Mouse (Mus musculus): Measurements from ENCODE around the gene Eif3f. TPM values are rescaled to one million over a fixed set of nuclear protein-coding genes. Genes with fewer than 3 reads are reported as not detected.

Eif3f gene
- polyA plus RNA-seq, 1 experiment from 2014 or later, result 48.6 TPM

DNA sequence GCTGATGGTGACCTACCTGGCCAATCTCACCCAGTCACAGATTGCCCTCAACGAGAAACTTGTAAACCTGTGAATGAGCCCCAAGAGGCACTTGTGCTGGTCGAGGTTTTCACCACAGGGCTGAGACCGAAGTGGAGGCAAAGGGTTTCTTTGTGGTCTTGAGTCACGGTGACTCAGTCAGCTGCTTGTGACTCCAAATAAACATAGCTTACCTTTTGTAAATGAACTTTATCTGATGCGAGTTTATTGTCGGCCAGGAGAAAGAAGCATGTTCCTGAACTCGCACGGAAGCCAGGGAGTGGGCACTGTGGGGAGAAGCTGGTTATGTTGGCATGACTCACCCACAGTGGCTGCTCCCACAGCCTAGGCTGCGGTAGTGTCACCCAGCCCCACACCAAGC lies 7.2 kb downstream of the Eif3f start:
- H3K4me1 ChIP-seq (replicated peaks), result peaks cover 4% of the 10 kb centered on the region
- no peak overlapping the region for H3K4me2 ChIP-seq
- no peak overlapping the region for H3K4me3 ChIP-seq (replicated peaks)
- DNase-seq (no peak), ATAC-seq (ENCODE audit: low read depth) (no peak)
- H3K9ac ChIP-seq, result no peak overlapping the region
- 83% methylated on average over 9 of the region's 9 CpGs for WGBS (ENCODE audit: insufficient replicate concordance)
- H3K27ac ChIP-seq, result no peak overlapping the region
- H3K36me3 ChIP-seq, result peaks cover 86% of the 10 kb centered on the region
- H3K27me3 ChIP-seq, result no peaks in the 10 kb centered on the region
- H3K9me3 ChIP-seq (replicated peaks), result no peaks in the 10 kb centered on the region

GRCm38 (mm10) chr7:108944002-108944401 lies 9.8 kb downstream of the Eif3f start:
- no peak overlapping the region for H3K9ac ChIP-seq
- H3K27ac ChIP-seq, result no peak overlapping the region
- no peaks in the 10 kb centered on the region for H3K9me3 ChIP-seq (replicated peaks)
- H3K4me1 ChIP-seq (replicated peaks), result no peaks in the 10 kb centered on the region
- WGBS (ENCODE audit: insufficient replicate concordance), result 4% methylated on average over 2 of the region's 2 CpGs
- H3K36me3 ChIP-seq, result peaks cover 63% of the 10 kb centered on the region
- DNase-seq, result peak; percentile 25
- peaks cover 5% of the 10 kb centered on the region for H3K27me3 ChIP-seq
- no peak overlapping the region for H3K4me2 ChIP-seq
- peak; percentile 71 for ATAC-seq (ENCODE audit: low read depth)
- H3K4me3 ChIP-seq (replicated peaks), result no peak overlapping the region

DNA sequence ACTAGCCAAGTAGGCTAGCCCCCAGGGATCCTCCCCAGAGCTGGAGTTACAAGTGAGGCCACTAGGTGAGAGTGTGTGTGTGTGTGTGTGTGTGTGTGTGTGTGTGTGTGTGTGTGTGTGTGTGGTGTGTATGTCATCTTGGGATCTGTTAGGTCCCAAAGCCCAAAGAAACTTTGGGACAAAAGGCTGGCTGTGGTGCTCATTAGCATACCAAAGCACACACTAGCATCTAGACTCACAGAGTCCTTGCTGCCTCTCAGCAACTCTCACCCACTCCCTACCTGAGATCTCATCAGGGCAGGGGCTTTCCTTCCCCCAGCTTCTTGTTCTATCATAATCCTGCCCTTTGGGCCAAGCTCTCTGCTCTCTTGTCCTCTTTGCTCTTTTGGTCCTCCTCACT lies 14.4 kb downstream of the Eif3f start:
- H3K27me3 ChIP-seq, result peaks cover 50% of the 10 kb centered on the region

DNA sequence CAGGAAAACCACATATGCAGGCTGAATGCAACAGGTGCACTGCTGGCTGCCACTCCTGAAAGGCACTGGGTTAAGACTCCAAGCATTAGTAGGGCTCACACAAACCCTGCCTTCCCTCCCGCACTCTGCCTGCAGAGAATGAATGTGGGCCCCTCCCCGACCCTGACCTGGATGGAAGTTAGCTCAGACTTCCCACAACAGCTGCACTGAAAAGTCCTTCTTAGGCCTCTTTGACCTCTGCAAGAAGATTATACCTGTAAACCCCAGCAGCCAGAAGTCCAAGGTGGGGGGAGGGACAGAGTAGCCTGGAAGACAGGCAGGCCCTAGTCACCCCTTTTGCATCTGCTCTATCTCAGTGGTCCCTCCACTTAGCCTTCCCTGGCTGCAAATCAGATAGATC lies 15.1 kb downstream of the Eif3f start:
- Histone ChIP-seq H3K27me3 (peaks cover 50% of the 10 kb centered on the region), H3K4me3 (replicated peaks) (no peak overlapping the region), H3K36me3 (peaks cover 12% of the 10 kb centered on the region), H3K4me1 (replicated peaks) (peaks cover 3% of the 10 kb centered on the region), H3K9me3 (replicated peaks) (no peaks in the 10 kb centered on the region), H3K9ac (no peak overlapping the region), H3K27ac (no peak overlapping the region), H3K4me2 (no peak overlapping the region)
- 40% methylated on average over 2 of the region's 2 CpGs for WGBS (ENCODE audit: insufficient replicate concordance)
- no peak for ATAC-seq (ENCODE audit: low read depth)
- DNase-seq, result no peak

More for the DNA sequence above, 14.4 kb downstream of the Eif3f start:
- H3K9ac ChIP-seq, result no peak overlapping the region
- DNase-seq (no peak), ATAC-seq (ENCODE audit: low read depth) (no peak)
- H3K4me2 ChIP-seq, result no peak overlapping the region
- peaks cover 19% of the 10 kb centered on the region for H3K36me3 ChIP-seq
- H3K9me3 ChIP-seq (replicated peaks), result no peaks in the 10 kb centered on the region
- H3K27ac ChIP-seq, result no peak overlapping the region
- H3K4me3 ChIP-seq (replicated peaks), result no peak overlapping the region
- peaks cover 3% of the 10 kb centered on the region for H3K4me1 ChIP-seq (replicated peaks)

DNA sequence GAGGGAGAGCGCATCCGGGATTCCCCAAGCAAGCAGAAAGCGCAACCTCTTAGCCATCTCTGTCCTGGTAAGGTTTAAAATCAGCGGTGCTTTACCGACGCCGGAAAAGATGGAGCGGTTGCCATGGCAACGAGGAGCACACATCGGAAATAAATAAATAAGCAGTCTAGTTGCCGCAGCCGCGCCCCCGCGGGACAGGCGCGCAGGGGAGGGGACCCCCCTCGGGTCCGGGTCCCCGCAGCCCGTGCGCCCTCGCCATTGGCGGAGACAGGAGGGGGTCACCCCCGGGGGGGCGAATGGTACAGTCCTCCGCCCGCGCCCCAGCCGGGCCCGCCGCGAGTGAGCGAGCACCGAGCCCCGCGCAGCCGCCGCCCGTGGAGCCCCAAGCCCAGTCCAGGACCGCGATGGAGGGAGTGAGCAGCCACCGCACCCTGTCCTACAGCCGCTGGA lies 16.1 kb downstream of the Eif3f start, which contains the start of gene Tub:
Tub (plus strand) TSS at position 27 of the 450 bp plus-strand sequence.
- H3K4me3 ChIP-seq (replicated peaks), result peak within 1 kb of the TSS; percentile 31
- H3K27me3 ChIP-seq, result peaks cover 50% of the 10 kb centered on the region
- no peak within 1 kb of the TSS for H3K27ac ChIP-seq
- no peaks in the 10 kb centered on the region for H3K9me3 ChIP-seq (replicated peaks)
- H3K4me1 ChIP-seq (replicated peaks), result peaks cover 3% of the 10 kb centered on the region
- DNase-seq, result no peak
- peak within 1 kb of the TSS; percentile 49 for H3K4me2 ChIP-seq
- H3K36me3 ChIP-seq, result peaks cover 5% of the 10 kb centered on the region
- H3K9ac ChIP-seq, result no peak within 1 kb of the TSS
- WGBS (ENCODE audit: insufficient replicate concordance), result 2% methylated on average over 43 of the region's 44 CpGs
- ATAC-seq (ENCODE audit: low read depth), result no peak

GRCm38 (mm10) chr7:108950762-108951331 lies 16.6 kb downstream of the Eif3f start:
- Histone ChIP-seq H3K27me3 (peaks cover 50% of the 10 kb centered on the region), H3K4me2 (peak overlapping the region; percentile 49), H3K4me1 (replicated peaks) (peaks cover 3% of the 10 kb centered on the region), H3K36me3 (no peaks in the 10 kb centered on the region), H3K4me3 (replicated peaks) (peak overlapping the region; percentile 31), H3K27ac (no peak overlapping the region), H3K9ac (no peak overlapping the region), H3K9me3 (replicated peaks) (no peaks in the 10 kb centered on the region)
- no peak for ATAC-seq (ENCODE audit: low read depth)
- no peak for DNase-seq
- 3% methylated on average over 52 of the region's 52 CpGs for WGBS (ENCODE audit: insufficient replicate concordance)

GRCm38 (mm10) chr7:108952801-108953200 lies 18.6 kb downstream of the Eif3f start:
- Histone ChIP-seq H3K4me2 (no peak overlapping the region), H3K4me3 (replicated peaks) (no peak overlapping the region), H3K36me3 (no peaks in the 10 kb centered on the region), H3K27ac (no peak overlapping the region), H3K27me3 (peaks cover 50% of the 10 kb centered on the region), H3K9ac (no peak overlapping the region), H3K9me3 (replicated peaks) (no peaks in the 10 kb centered on the region), H3K4me1 (replicated peaks) (peaks cover 3% of the 10 kb centered on the region)
- 40% methylated on average over 6 of the region's 6 CpGs for WGBS (ENCODE audit: insufficient replicate concordance)
- ATAC-seq (ENCODE audit: low read depth) (no peak), DNase-seq (no peak)

DNA sequence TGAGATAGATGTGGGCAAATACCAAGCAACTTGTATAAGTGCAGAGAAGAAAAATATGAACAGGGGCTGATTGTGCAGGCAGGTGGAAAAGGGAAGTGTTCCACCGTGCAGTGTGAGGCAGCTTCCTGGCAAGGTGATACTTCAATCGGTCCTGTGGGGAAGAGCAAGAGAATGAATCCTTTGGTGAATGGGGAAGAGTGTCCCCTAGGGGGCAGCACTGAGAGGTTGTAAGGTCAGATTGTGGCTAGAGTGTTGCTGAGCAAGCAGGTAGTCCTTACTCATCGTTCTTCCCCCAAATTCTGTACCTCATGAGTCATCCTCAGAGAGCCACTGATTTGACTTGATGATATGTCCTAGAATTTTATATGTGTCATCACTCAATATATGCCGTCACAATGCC lies 20.0 kb downstream of the Eif3f start:
- Histone ChIP-seq H3K9ac (no peak overlapping the region), H3K4me2 (no peak overlapping the region), H3K27me3 (peaks cover 43% of the 10 kb centered on the region), H3K4me1 (replicated peaks) (peaks cover 3% of the 10 kb centered on the region), H3K4me3 (replicated peaks) (no peak overlapping the region), H3K27ac (no peak overlapping the region), H3K9me3 (replicated peaks) (no peaks in the 10 kb centered on the region), H3K36me3 (no peaks in the 10 kb centered on the region)
- 41% methylated on average over 4 of the region's 4 CpGs for WGBS (ENCODE audit: insufficient replicate concordance)
- no peak for ATAC-seq (ENCODE audit: low read depth)
- no peak for DNase-seq

DNA sequence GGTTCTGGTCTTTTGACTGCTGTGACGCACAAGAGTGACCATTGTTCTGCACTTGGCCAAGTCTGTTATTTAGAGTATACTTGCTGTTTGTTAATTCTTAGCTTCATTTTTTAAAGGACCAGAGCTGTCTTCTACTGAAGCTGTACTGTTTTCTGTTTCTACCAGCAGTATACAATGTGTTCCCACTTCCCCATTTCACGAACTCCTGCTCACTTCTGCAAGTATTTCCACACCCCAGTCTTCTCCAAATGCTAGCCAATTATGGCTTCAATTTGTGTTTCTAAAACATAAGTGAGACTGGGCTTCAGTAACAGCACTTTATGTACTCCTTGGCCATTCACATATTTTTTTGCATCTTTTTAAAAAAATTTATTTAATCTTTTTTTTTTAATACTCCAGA lies 23.5 kb downstream of the Eif3f start:
- Histone ChIP-seq H3K4me3 (replicated peaks) (no peak overlapping the region), H3K4me1 (replicated peaks) (no peaks in the 10 kb centered on the region), H3K9ac (no peak overlapping the region), H3K27me3 (peaks cover 7% of the 10 kb centered on the region), H3K27ac (no peak overlapping the region), H3K36me3 (no peaks in the 10 kb centered on the region), H3K4me2 (no peak overlapping the region), H3K9me3 (replicated peaks) (no peaks in the 10 kb centered on the region)
- no peak for ATAC-seq (ENCODE audit: low read depth)
- WGBS (ENCODE audit: insufficient replicate concordance), result 41% methylated on average over 2 of the region's 2 CpGs
- DNase-seq, result no peak

DNA sequence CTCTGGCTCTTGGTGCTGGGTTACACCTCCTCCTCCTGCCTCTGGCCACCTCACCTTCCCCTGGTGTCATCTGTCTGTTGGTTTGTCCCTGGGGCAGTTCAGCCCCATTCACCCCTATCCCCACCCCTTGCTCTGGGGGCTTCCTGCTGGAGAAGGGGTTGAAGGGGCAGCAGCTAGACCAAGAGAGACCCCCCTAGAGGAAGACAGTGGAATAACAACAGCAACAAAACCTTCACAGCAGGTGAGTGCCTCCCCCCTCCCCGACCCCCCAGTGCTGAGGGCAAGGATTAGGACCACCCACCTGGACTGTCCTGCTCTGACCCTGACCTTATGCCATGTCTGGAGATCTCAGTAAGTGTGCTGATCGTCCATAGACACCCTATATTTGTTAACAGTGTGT lies 31.8 kb downstream of the Eif3f start:
- DNase-seq (no peak), ATAC-seq (ENCODE audit: low read depth) (no peak)
- no peaks in the 10 kb centered on the region for H3K9me3 ChIP-seq (replicated peaks)
- no peak overlapping the region for H3K9ac ChIP-seq
- WGBS (ENCODE audit: insufficient replicate concordance), result 19% methylated on average over 2 of the region's 2 CpGs
- H3K4me1 ChIP-seq (replicated peaks), result no peaks in the 10 kb centered on the region
- no peak overlapping the region for H3K4me3 ChIP-seq (replicated peaks)
- no peaks in the 10 kb centered on the region for H3K36me3 ChIP-seq
- no peak overlapping the region for H3K27ac ChIP-seq
- H3K4me2 ChIP-seq, result no peak overlapping the region
- no peaks in the 10 kb centered on the region for H3K27me3 ChIP-seq

- H3K9me3 ChIP-seq (replicated peaks), result no peaks in the 10 kb centered on the region
- H3K27ac ChIP-seq, result no peak overlapping the region
- H3K27me3 ChIP-seq, result no peaks in the 10 kb centered on the region
- H3K4me1 ChIP-seq (replicated peaks), result no peaks in the 10 kb centered on the region
- H3K9ac ChIP-seq, result no peak overlapping the region
- no peak overlapping the region for H3K4me2 ChIP-seq
- H3K36me3 ChIP-seq, result no peaks in the 10 kb centered on the region
- DNase-seq, result no peak
- WGBS (ENCODE audit: insufficient replicate concordance), result 26% methylated on average over 7 of the region's 7 CpGs
- ATAC-seq (ENCODE audit: low read depth), result peak; percentile 62
- no peak overlapping the region for H3K4me3 ChIP-seq (replicated peaks)
These were observed 32.6 kb downstream of the Eif3f start for GRCm38 (mm10) chr7:108966742-108967362.

- H3K4me1 ChIP-seq (replicated peaks), result no peaks in the 10 kb centered on the region
- ATAC-seq (ENCODE audit: low read depth) (no peak), DNase-seq (no peak)
- H3K9ac ChIP-seq, result no peak overlapping the region
- H3K9me3 ChIP-seq (replicated peaks), result no peaks in the 10 kb centered on the region
- no peaks in the 10 kb centered on the region for H3K27me3 ChIP-seq
- H3K36me3 ChIP-seq, result no peaks in the 10 kb centered on the region
- H3K27ac ChIP-seq, result no peak overlapping the region
- WGBS (ENCODE audit: insufficient replicate concordance), result 27% methylated on average over 6 of the region's 6 CpGs
- no peak overlapping the region for H3K4me2 ChIP-seq
- H3K4me3 ChIP-seq (replicated peaks), result no peak overlapping the region
These were observed 34.0 kb downstream of the Eif3f start for GRCm38 (mm10) chr7:108968201-108968600.

Measured in liver, embryonic 13.5 days (tissue).